Comparison of ENCODE assay signal across 9 mouse cellular contexts in genomic region chr12:74824735-74825494, GRCm38 (mm10).
A peak's percentile ranks its signal among the peaks of the same experiment; 100 is the strongest.
DNase-seq lines count a peak whose midpoint lies in the region; ATAC-seq lines count a peak whose summit lies in the region.
"Had no signal": no experiment of that assay in that cellular context is flagged by ENCODE, and none has a peak within 500 bp of the region (broad histone marks: within the 10 kb centered on the region; RNA-seq: fewer than 3 reads in every experiment).

No protein-coding gene starts in this region.

- no peak overlapping the region for H3K27ac ChIP-seq in heart, embryonic 10.5 days
- H3K27ac ChIP-seq in lung, embryonic 15.5 days, result no peak overlapping the region; the same call in 1 of the 2 replicates

- H3K4me2 ChIP-seq in lung, embryonic 15.5 days, result no peak overlapping the region

- WGBS in heart, embryonic 10.5 days, result 51% methylated on average over 3 of the region's 3 CpGs
- 22% methylated on average over 3 of the region's 3 CpGs for WGBS in lung, embryonic 15.5 days

- H3K4me3 ChIP-seq in heart, embryonic 10.5 days, result no peak overlapping the region
- no peak overlapping the region for H3K4me3 ChIP-seq in lung, embryonic 15.5 days
- H3K4me3 ChIP-seq: megakaryocyte, embryonic 14.5 days had no signal

- H3K4me1 ChIP-seq in heart, embryonic 10.5 days, result no peaks in the 10 kb centered on the region
- no peaks in the 10 kb centered on the region for H3K4me1 ChIP-seq in lung, embryonic 15.5 days
- H3K4me1 ChIP-seq: megakaryocyte, embryonic 14.5 days had no signal

- no peaks in the 10 kb centered on the region for H3K27me3 ChIP-seq in heart, embryonic 10.5 days (ENCODE audit: insufficient read depth, poor library complexity, severe bottlenecking)
- H3K27me3 ChIP-seq in lung, embryonic 15.5 days, result no peaks in the 10 kb centered on the region
- H3K27me3 ChIP-seq: megakaryocyte, embryonic 14.5 days had no signal

- no peak overlapping the region for H3K9ac ChIP-seq in lung, embryonic 15.5 days

- peak; percentile 87 for ATAC-seq in lung, embryonic 15.5 days (ENCODE audit: borderline replicate concordance, extremely low read depth, low FRiP score, low TSS enrichment)
- no peak for ATAC-seq in erythroid progenitor cell, adult 5-6 weeks (replicated peaks; ENCODE audit: low FRiP score, poor library complexity, severe bottlenecking)

- H3K9me3 ChIP-seq in heart, embryonic 10.5 days, result no peaks in the 10 kb centered on the region
- no peaks in the 10 kb centered on the region for H3K9me3 ChIP-seq in lung, embryonic 15.5 days
- H3K9me3 ChIP-seq: megakaryocyte, embryonic 14.5 days had no signal

- H3K36me3 ChIP-seq in heart, embryonic 10.5 days, result no peaks in the 10 kb centered on the region
- H3K36me3 ChIP-seq in lung, embryonic 15.5 days, result no peaks in the 10 kb centered on the region

- DNase-seq in heart, adult 11 months, result peak; percentile 94
- DNase-seq in heart, embryonic 10.5 days (ENCODE audit: low spot score), result no peak
- peak; percentile 91 for DNase-seq in adipocyte (ENCODE audit: low spot score)
- peak; percentile 64 for DNase-seq in gastrocnemius, adult 18-20 months (ENCODE audit: low spot score)
- DNase-seq in kidney, adult 9 months, result peak; percentile 85
- peak; percentile 13 for DNase-seq in testis, postnatal 14 days (ENCODE audit: low spot score)
